Mouse (Mus musculus): ENCODE results near the gene Khsrp. TPM values are rescaled to one million over a fixed set of nuclear protein-coding genes. Genes with fewer than 3 reads are reported as not detected.

The Khsrp gene
- total and polyA plus RNA-seq, 3 experiments, result 89.3 to 157 (median 125) TPM

GRCm38 (mm10) chr17:57038978-57039377 is 7.7 kb upstream of the Khsrp start (continued):
- 0 out of 2 replicates have a peak, but pooled peaks have one; percentile 35 for TF ChIP-seq HCFC1 (IDR thresholded peaks at IDR 0.05; ENCODE audit: low read depth, low read length)

GRCm38 (mm10) chr17:57032854-57033253 is 1.5 kb upstream of the Khsrp start:
- TF ChIP-seq EP300 (IDR thresholded peaks at IDR 0.05; ENCODE audit: low read depth in 1 of 2, low read length in 2 of 2) (no peak), HCFC1 (IDR thresholded peaks at IDR 0.05; ENCODE audit: low read depth, low read length) (no peak), MAFK (IDR thresholded peaks at IDR 0.05; ENCODE audit: borderline replicate concordance, low read depth, low read length) (no peak), RAD21 (IDR thresholded peaks at IDR 0.05; ENCODE audit: low read depth, low read length) (no peak)
- DNase-seq (ENCODE audit: low read depth, low spot score), result no peak
- Histone ChIP-seq H3K4me3 (ENCODE audit: control insufficient read depth in 1 of 2, insufficient read depth in 1 of 2, low read depth in 2 of 2, low read length in 2 of 2) (no peak overlapping the region; a peak in 1 of 4 replicates), H3K27ac (ENCODE audit: control insufficient read depth, low read depth, low read length) (no peak overlapping the region), H3K9me3 (replicated peaks; ENCODE audit: insufficient read depth, low read length) (no peaks in the 10 kb centered on the region), H3K4me1 (ENCODE audit: control insufficient read depth in 1 of 2, insufficient read depth in 2 of 2, low read length in 2 of 2) (peaks cover 0 to 18% of the 10 kb centered on the region in 2 experiments; a peak in 2 of 4 replicates), H3K27me3 (ENCODE audit: control insufficient read depth in 1 of 2, insufficient read depth in 2 of 2, low read length in 2 of 2) (no peaks in the 10 kb centered on the region), H3K9ac (ENCODE audit: control insufficient read depth, low read depth, low read length, poor library complexity, severe bottlenecking) (peak overlapping the region; percentile 83), H3K79me2 (ENCODE audit: control insufficient read depth, insufficient read depth, low read length, poor library complexity) (peaks cover 33% of the 10 kb centered on the region), H3K36me3 (ENCODE audit: control insufficient read depth in 1 of 2, insufficient read depth in 2 of 2, low read length in 2 of 2) (peaks cover 2 to 10% of the 10 kb centered on the region in 2 experiments; a peak in 3 of 4 replicates)

- H3K27me3 ChIP-seq (ENCODE audit: control insufficient read depth in 1 of 2, insufficient read depth in 2 of 2, low read length in 2 of 2), result no peaks in the 10 kb centered on the region
- no peaks in the 10 kb centered on the region for H3K9me3 ChIP-seq (replicated peaks; ENCODE audit: insufficient read depth, low read length)
- DNase-seq (ENCODE audit: low read depth, low spot score), result peak; percentile 100
- H3K4me1 ChIP-seq (ENCODE audit: control insufficient read depth in 1 of 2, insufficient read depth in 2 of 2, low read length in 2 of 2), result peaks cover 0 to 18% of the 10 kb centered on the region in 2 experiments; a peak in 2 of 4 replicates
- H3K36me3 ChIP-seq (ENCODE audit: control insufficient read depth in 1 of 2, insufficient read depth in 2 of 2, low read length in 2 of 2), result peaks cover 2 to 10% of the 10 kb centered on the region in 2 experiments; a peak in 3 of 4 replicates
- TF ChIP-seq TCF12 (IDR thresholded peaks at IDR 0.05; ENCODE audit: low read depth, low read length) (peak; percentile 46; the same call in 1 of the 2 replicates), USF2 (IDR thresholded peaks at IDR 0.05; ENCODE audit: borderline replicate concordance in 1 of 2, insufficient read depth in 1 of 2, low read depth in 1 of 2, low read length in 2 of 2) (peak; percentile 88 to 91), POLR2A (IDR thresholded peaks at IDR 0.05; ENCODE audit: control insufficient read depth in 1 of 2, insufficient read depth in 1 of 2, low read depth in 1 of 2, low read length in 2 of 2, poor library complexity in 1 of 2) (peak; percentile 62 to 96), MEF2A (IDR thresholded peaks at IDR 0.05; ENCODE audit: extremely low read depth, insufficient replicate concordance, low read depth, low read length, poor library complexity, severe bottlenecking) (no peak), MAZ (IDR thresholded peaks at IDR 0.05; ENCODE audit: low read depth, low read length) (no peak), SIN3A (IDR thresholded peaks at IDR 0.05; ENCODE audit: low read length) (0 out of 2 replicates have a peak, but pooled peaks have one; percentile 34), POLR2AphosphoS2 (IDR thresholded peaks at IDR 0.05; ENCODE audit: low read length) (peak; percentile 83; the same call in 1 of the 2 replicates), ELF1 (IDR thresholded peaks at IDR 0.05; ENCODE audit: low read depth, low read length) (peak; percentile 66; the same call in 1 of the 2 replicates), POLR2AphosphoS5 (IDR thresholded peaks at IDR 0.05; ENCODE audit: borderline replicate concordance, low read depth, low read length) (peak; percentile 84; the same call in 1 of the 2 replicates), ETS1 (IDR thresholded peaks at IDR 0.05; ENCODE audit: low read depth, low read length) (no peak), MAX (IDR thresholded peaks at IDR 0.05; ENCODE audit: low read length) (peak; percentile 94), NELFE (IDR thresholded peaks at IDR 0.05; ENCODE audit: low read depth, low read length) (peak; percentile 76), NRF1 (IDR thresholded peaks at IDR 0.05; ENCODE audit: insufficient read depth, low read depth, low read length, poor library complexity, severe bottlenecking) (peak; percentile 59), TBP (IDR thresholded peaks at IDR 0.05; ENCODE audit: low read depth, low read length) (peak; percentile 88), HCFC1 (IDR thresholded peaks at IDR 0.05; ENCODE audit: low read depth, low read length) (peak; percentile 59), UBTF (IDR thresholded peaks at IDR 0.05; ENCODE audit: borderline replicate concordance, insufficient read depth, low read depth, low read length) (no peak), GATA1 (IDR thresholded peaks at IDR 0.05; ENCODE audit: low read depth, low read length) (peak; percentile 49), CHD2 (IDR thresholded peaks at IDR 0.05; ENCODE audit: low read length) (peak; percentile 93), KAT2A (conservative IDR thresholded peaks at IDR 0.05; ENCODE audit: low read depth, low read length) (peak; percentile 22; the same call in 1 of the 2 replicates), USF1 (IDR thresholded peaks at IDR 0.05; ENCODE audit: low read depth, low read length) (peak; percentile 100)
- peak overlapping the region; percentile 83 for H3K9ac ChIP-seq (ENCODE audit: control insufficient read depth, low read depth, low read length, poor library complexity, severe bottlenecking)
- peaks cover 38% of the 10 kb centered on the region for H3K79me2 ChIP-seq (ENCODE audit: control insufficient read depth, insufficient read depth, low read length, poor library complexity)
- peak overlapping the region; percentile 37 to 59 for H3K4me3 ChIP-seq (ENCODE audit: control insufficient read depth in 1 of 2, insufficient read depth in 1 of 2, low read depth in 2 of 2, low read length in 2 of 2)
- peak overlapping the region; percentile 68 for H3K27ac ChIP-seq (ENCODE audit: control insufficient read depth, low read depth, low read length)
Measured at GRCm38 (mm10) chr17:57031661-57032420, 519 bp upstream of the Khsrp start.
